Mouse (Mus musculus): ENCODE measurements around the gene Dus4l. TPM values are rescaled to one million over a fixed set of nuclear protein-coding genes. Genes with fewer than 3 reads are reported as not detected.
A peak's percentile ranks its signal among the peaks of the same experiment; 100 is the strongest.

The Dus4l gene
- polyA plus RNA-seq, 1 experiment from 2014 or later = 8.9 TPM

DNA sequence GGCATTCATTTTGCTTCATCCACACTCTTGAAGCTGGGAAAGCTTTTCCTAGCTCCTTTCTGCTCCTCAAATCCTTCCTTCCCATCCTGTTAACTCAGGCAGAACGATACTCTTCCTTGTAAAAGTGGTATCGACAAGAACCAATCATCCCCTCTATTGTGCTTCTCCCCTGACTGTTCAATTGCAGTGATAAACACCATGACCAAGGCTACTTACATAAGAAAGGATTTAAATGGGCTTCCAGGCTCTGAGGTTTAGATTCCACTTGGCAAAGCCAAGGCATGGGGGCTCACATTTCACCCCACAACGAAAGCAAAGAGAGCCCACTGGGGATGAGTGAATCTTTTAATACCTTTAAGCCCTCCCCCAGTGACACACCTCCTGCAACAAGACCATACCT is 46.5 kb downstream of the Dus4l start:
- no peaks in the 10 kb centered on the region for H3K36me3 ChIP-seq (ENCODE audit: insufficient read depth, low read length)
- no peak overlapping the region for H3K4me3 ChIP-seq (ENCODE audit: low read depth, low read length)
- H3K27me3 ChIP-seq (replicated peaks; ENCODE audit: insufficient read depth, low read length) = no peaks in the 10 kb centered on the region
- H3K4me1 ChIP-seq (ENCODE audit: insufficient read depth, low read depth, low read length) = no peaks in the 10 kb centered on the region
- H3K4me2 ChIP-seq (replicated peaks; ENCODE audit: low read depth, low read length) = no peak overlapping the region
- TF ChIP-seq CTCF (IDR thresholded peaks at IDR 0.05) (no peak), EP300 (IDR thresholded peaks at IDR 0.05) (no peak)
- ATAC-seq (no peak), DNase-seq (ENCODE audit: low spot score) (no peak)
- no peak overlapping the region for H3K9ac ChIP-seq (replicated peaks; ENCODE audit: low read depth)
- H3K27ac ChIP-seq (ENCODE audit: low read length) = no peak overlapping the region
- no peaks in the 10 kb centered on the region for H3K9me3 ChIP-seq (ENCODE audit: low read length)
- WGBS = 52% methylated on average over 3 of the region's 3 CpGs

DNA sequence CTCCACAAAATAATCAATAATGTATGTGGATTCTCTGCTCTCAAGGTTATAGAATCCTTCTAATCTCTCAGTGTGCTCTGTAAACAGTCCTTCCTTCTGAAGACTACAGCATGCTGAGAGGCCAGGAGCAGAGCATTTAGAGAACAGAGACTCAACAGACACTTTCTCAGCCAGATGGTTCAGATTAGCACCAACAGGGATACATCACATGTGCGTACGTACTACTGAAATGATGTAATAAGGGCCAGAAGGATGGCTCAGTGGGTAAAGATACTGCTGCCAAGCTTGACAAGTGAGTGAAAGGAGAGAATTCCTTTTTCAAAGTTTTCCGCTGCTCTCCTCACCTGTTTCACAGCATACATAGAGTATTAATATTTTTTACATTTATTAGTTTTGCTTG is 49.7 kb downstream of the Dus4l start:
- no peak overlapping the region for H3K4me2 ChIP-seq (replicated peaks; ENCODE audit: low read depth, low read length)
- no peaks in the 10 kb centered on the region for H3K36me3 ChIP-seq (ENCODE audit: insufficient read depth, low read length)
- no peaks in the 10 kb centered on the region for H3K4me1 ChIP-seq (ENCODE audit: insufficient read depth, low read depth, low read length)
- no peak for DNase-seq (ENCODE audit: low spot score)
- no peak overlapping the region for H3K4me3 ChIP-seq (ENCODE audit: low read depth, low read length)
- 85% methylated on average over 3 of the region's 3 CpGs for WGBS
- no peak overlapping the region for H3K9ac ChIP-seq (replicated peaks; ENCODE audit: low read depth)
- H3K27me3 ChIP-seq (replicated peaks; ENCODE audit: insufficient read depth, low read length) = no peaks in the 10 kb centered on the region
- no peak overlapping the region for H3K27ac ChIP-seq (ENCODE audit: low read length)
- ATAC-seq = no peak
- no peaks in the 10 kb centered on the region for H3K9me3 ChIP-seq (ENCODE audit: low read length)
- TF ChIP-seq CTCF (IDR thresholded peaks at IDR 0.05) = no peak
- no peak for TF ChIP-seq EP300 (IDR thresholded peaks at IDR 0.05)

GRCm38 (mm10) chr12:31603586-31603985 is 51.0 kb downstream of the Dus4l start:
- no peak overlapping the region for H3K27ac ChIP-seq (ENCODE audit: low read length)
- ATAC-seq (peak; percentile 94), DNase-seq (ENCODE audit: low spot score) (peak; percentile 77)
- H3K9me3 ChIP-seq (ENCODE audit: low read length) = no peaks in the 10 kb centered on the region
- H3K4me2 ChIP-seq (replicated peaks; ENCODE audit: low read depth, low read length) = no peak overlapping the region
- H3K9ac ChIP-seq (replicated peaks; ENCODE audit: low read depth) = no peak overlapping the region
- no peaks in the 10 kb centered on the region for H3K27me3 ChIP-seq (replicated peaks; ENCODE audit: insufficient read depth, low read length)
- TF ChIP-seq EP300 (IDR thresholded peaks at IDR 0.05) (peak; percentile 57), CTCF (IDR thresholded peaks at IDR 0.05) (no peak)
- no peaks in the 10 kb centered on the region for H3K4me1 ChIP-seq (ENCODE audit: insufficient read depth, low read depth, low read length)
- H3K4me3 ChIP-seq (ENCODE audit: low read depth, low read length) = no peak overlapping the region
- WGBS = 27% methylated on average over 6 of the region's 6 CpGs
- no peaks in the 10 kb centered on the region for H3K36me3 ChIP-seq (ENCODE audit: insufficient read depth, low read length)

GRCm38 (mm10) chr12:31594296-31594695 is 60.3 kb downstream of the Dus4l start:
- TF ChIP-seq CTCF (IDR thresholded peaks at IDR 0.05) = no peak
- TF ChIP-seq EP300 (IDR thresholded peaks at IDR 0.05) = no peak
- no peak overlapping the region for H3K4me3 ChIP-seq (ENCODE audit: low read depth, low read length)
- H3K36me3 ChIP-seq (ENCODE audit: insufficient read depth, low read length) = no peaks in the 10 kb centered on the region
- 89% methylated on average over 3 of the region's 3 CpGs for WGBS
- ATAC-seq = no peak
- H3K9me3 ChIP-seq (ENCODE audit: low read length) = no peaks in the 10 kb centered on the region
- H3K27ac ChIP-seq (ENCODE audit: low read length) = no peak overlapping the region
- H3K4me2 ChIP-seq (replicated peaks; ENCODE audit: low read depth, low read length) = no peak overlapping the region
- H3K9ac ChIP-seq (replicated peaks; ENCODE audit: low read depth) = no peak overlapping the region
- no peak for DNase-seq (ENCODE audit: low spot score)
- no peaks in the 10 kb centered on the region for H3K27me3 ChIP-seq (replicated peaks; ENCODE audit: insufficient read depth, low read length)
- H3K4me1 ChIP-seq (ENCODE audit: insufficient read depth, low read depth, low read length) = no peaks in the 10 kb centered on the region

- DNase-seq (ENCODE audit: low spot score) (peak; percentile 49), ATAC-seq (peak; percentile 33; the same call in 1 of the 2 replicates)
- WGBS = 11% methylated on average over 3 of the region's 3 CpGs
- Histone ChIP-seq H3K9me3 (ENCODE audit: low read length) (no peaks in the 10 kb centered on the region), H3K36me3 (ENCODE audit: insufficient read depth, low read length) (no peaks in the 10 kb centered on the region), H3K4me3 (ENCODE audit: low read depth, low read length) (no peak overlapping the region), H3K27ac (ENCODE audit: low read length) (no peak overlapping the region), H3K4me2 (replicated peaks; ENCODE audit: low read depth, low read length) (no peak overlapping the region), H3K9ac (replicated peaks; ENCODE audit: low read depth) (no peak overlapping the region), H3K4me1 (ENCODE audit: insufficient read depth, low read depth, low read length) (no peaks in the 10 kb centered on the region), H3K27me3 (replicated peaks; ENCODE audit: insufficient read depth, low read length) (no peaks in the 10 kb centered on the region)
- no peak for TF ChIP-seq CTCF (IDR thresholded peaks at IDR 0.05)
These were observed 62.6 kb downstream of the Dus4l start for GRCm38 (mm10) chr12:31592011-31592410.

Other genes starting within 250 kb of the Dus4l start
- gene Cbll1, start 155.2 kb downstream of the Dus4l start, polyA plus RNA-seq (2015; fragmentation: Nextera tagmentation; extraction: Ambion mirVana) = 7.2 and 9.0 TPM in 2 replicates
- 0.54 TPM in 1 of 2 replicates, not detected in the other for gene Slc26a4, start 94.9 kb downstream of the Dus4l start, polyA plus RNA-seq (2015; fragmentation: Nextera tagmentation; extraction: Ambion mirVana)
- gene Bcap29, start 20.2 kb downstream of the Dus4l start, polyA plus RNA-seq (2015; fragmentation: Nextera tagmentation; extraction: Ambion mirVana) = 30.1 and 30.3 TPM in 2 replicates
- 17.0 and 21.9 TPM in 2 replicates for gene Cog5, start within 50 bp of the Dus4l start, polyA plus RNA-seq (2015; fragmentation: Nextera tagmentation; extraction: Ambion mirVana)
- 0.08 and 0.24 TPM in 2 replicates for gene Gpr22, start 59.1 kb upstream of the Dus4l start, polyA plus RNA-seq (2015; fragmentation: Nextera tagmentation; extraction: Ambion mirVana)